ENCODE assay signal across 8 mouse cellular contexts in genomic region chr12:111677421-111677820, GRCm38 (mm10). TPM values are rescaled to one million over a fixed set of nuclear protein-coding genes. Genes with fewer than 3 reads are reported as not detected.
DNase-seq lines count a peak whose midpoint lies in the region; ATAC-seq and TF ChIP-seq lines count a peak whose summit lies in the region.

No protein-coding gene starts in this region.

- no peak for TF ChIP-seq EP300 in heart, adult 2 months (IDR thresholded peaks at IDR 0.05; ENCODE audit: insufficient read depth, low read depth, low read length)

- no peak for DNase-seq in heart, adult 2 months
- DNase-seq in heart, adult 11 months = no peak
- peak; percentile 58 for DNase-seq in G1E (ENCODE audit: low spot score)
- DNase-seq in forebrain, postnatal 0 days = no peak
- DNase-seq in layer of hippocampus, postnatal 25 days (ENCODE audit: extremely low spot score in 1 of 2, low spot score in 1 of 2) = no peak
- no peak for DNase-seq in spleen, postnatal 14 days (ENCODE audit: low spot score in 2 of 2)

- ATAC-seq in G1E (ENCODE audit: extremely low read depth, insufficient number of reproducible peaks, low FRiP score, poor library complexity, severe bottlenecking) = no peak
- peak; percentile 48; the same call in 1 of the 2 replicates for ATAC-seq in forebrain, postnatal 0 days
- ATAC-seq in limb, embryonic 12.5 days (ENCODE audit: insufficient number of reproducible peaks, insufficient read depth, low FRiP score, low TSS enrichment, low read depth) = no peak; the same call in 1 of the 2 replicates

- 5% methylated on average over 5 of the region's 5 CpGs for WGBS in heart, adult 2 months
- WGBS in forebrain, postnatal 0 days = 17% methylated on average over 5 of the region's 5 CpGs
- 27% methylated on average over 5 of the region's 5 CpGs for WGBS in limb, embryonic 12.5 days
- 1% methylated on average over 5 of the region's 5 CpGs for WGBS in olfactory bulb, adult 2 months

- no peaks in the 10 kb centered on the region for H3K79me2 ChIP-seq in heart, adult 2 months (replicated peaks; ENCODE audit: control insufficient read depth, insufficient read depth, low read length)

- peak overlapping the region; percentile 82 for H3K4me3 ChIP-seq in heart, adult 2 months
- H3K4me3 ChIP-seq in G1E (ENCODE audit: low read depth, low read length) = peak overlapping the region; percentile 80
- peak overlapping the region; percentile 63 for H3K4me3 ChIP-seq in forebrain, postnatal 0 days (ENCODE audit: low read depth, low read length)
- H3K4me3 ChIP-seq in limb, embryonic 12.5 days (replicated peaks) = peak overlapping the region; percentile 92
- H3K4me3 ChIP-seq in olfactory bulb, adult 2 months (ENCODE audit: insufficient read depth, low read depth, low read length) = peak overlapping the region; percentile 84

- intact Hi-C loops in heart, adult 2 months (cut with DNase I) = no loop called here

- no peak for TF ChIP-seq CTCF in heart, adult 2 months (IDR thresholded peaks at IDR 0.05)
- TF ChIP-seq CTCF in G1E (IDR thresholded peaks at IDR 0.05; ENCODE audit: low read depth, low read length) = no peak
- no peak for TF ChIP-seq CTCF in forebrain, postnatal 0 days (IDR thresholded peaks at IDR 0.05; ENCODE audit: low read depth)
- TF ChIP-seq CTCF in olfactory bulb, adult 2 months (IDR thresholded peaks at IDR 0.05; ENCODE audit: insufficient read depth, low read depth, low read length) = no peak

- peak overlapping the region; percentile 77 for H3K4me2 ChIP-seq in forebrain, postnatal 0 days (ENCODE audit: low read depth)
- H3K4me2 ChIP-seq in limb, embryonic 12.5 days = peak overlapping the region; percentile 97

- peaks cover 4% of the 10 kb centered on the region; the same call in 1 of the 2 replicates for H3K36me3 ChIP-seq in heart, adult 2 months (ENCODE audit: control insufficient read depth, insufficient read depth, low read length)
- H3K36me3 ChIP-seq in G1E (replicated peaks) = peaks cover 40% of the 10 kb centered on the region
- peaks cover 9% of the 10 kb centered on the region for H3K36me3 ChIP-seq in forebrain, postnatal 0 days (ENCODE audit: insufficient read depth)
- peaks cover 16% of the 10 kb centered on the region; the same call in 1 of the 2 replicates for H3K36me3 ChIP-seq in limb, embryonic 12.5 days

- H3K9me3 ChIP-seq in G1E (replicated peaks) = peaks cover 2% of the 10 kb centered on the region; the same call in 1 of the 2 replicates
- H3K9me3 ChIP-seq in forebrain, postnatal 0 days (ENCODE audit: low read length) = no peaks in the 10 kb centered on the region
- H3K9me3 ChIP-seq in limb, embryonic 12.5 days = no peaks in the 10 kb centered on the region

- no peak for TF ChIP-seq POLR2A in heart, adult 2 months (IDR thresholded peaks at IDR 0.05; ENCODE audit: insufficient read depth, low read depth, low read length)
- no peak for TF ChIP-seq POLR2A in olfactory bulb, adult 2 months (IDR thresholded peaks at IDR 0.05; ENCODE audit: insufficient read depth, low read depth, low read length)

- H3K9ac ChIP-seq in heart, adult 2 months (ENCODE audit: low read depth, low read length) = peak overlapping the region; percentile 44
- peak overlapping the region; percentile 68 for H3K9ac ChIP-seq in forebrain, postnatal 0 days
- peak overlapping the region; percentile 61 for H3K9ac ChIP-seq in limb, embryonic 12.5 days (replicated peaks)

- peak overlapping the region; percentile 93 for H3K27ac ChIP-seq in heart, adult 2 months
- H3K27ac ChIP-seq in forebrain, postnatal 0 days (ENCODE audit: low read depth, low read length) = peak overlapping the region; percentile 88
- H3K27ac ChIP-seq in limb, embryonic 12.5 days = peak overlapping the region; percentile 93
- H3K27ac ChIP-seq in olfactory bulb, adult 2 months (ENCODE audit: insufficient read depth, low read depth, low read length) = peak overlapping the region; percentile 99

- no peaks in the 10 kb centered on the region for H3K27me3 ChIP-seq in heart, adult 2 months (ENCODE audit: control insufficient read depth, insufficient read depth, low read length)
- H3K27me3 ChIP-seq in G1E (ENCODE audit: insufficient read depth, low read length) = peaks cover 25% of the 10 kb centered on the region
- H3K27me3 ChIP-seq in forebrain, postnatal 0 days (ENCODE audit: insufficient read depth, low read length) = no peaks in the 10 kb centered on the region
- peaks cover 35% of the 10 kb centered on the region for H3K27me3 ChIP-seq in limb, embryonic 12.5 days

- H3K4me1 ChIP-seq in heart, adult 2 months (ENCODE audit: control insufficient read depth, insufficient read depth, low read length) = peaks cover 11% of the 10 kb centered on the region
- H3K4me1 ChIP-seq in G1E (ENCODE audit: insufficient read depth, low read depth, low read length) = peaks cover 61% of the 10 kb centered on the region
- peaks cover 18% of the 10 kb centered on the region for H3K4me1 ChIP-seq in forebrain, postnatal 0 days (ENCODE audit: insufficient read depth)
- H3K4me1 ChIP-seq in limb, embryonic 12.5 days (replicated peaks) = peaks cover 24% of the 10 kb centered on the region
- H3K4me1 ChIP-seq in olfactory bulb, adult 2 months (ENCODE audit: control insufficient read depth, insufficient read depth, low read length) = peaks cover 50% of the 10 kb centered on the region

RNA-seq across cellular contexts. Expression of gene Trmt61a, which starts 0.5 kb away (rescaled TPM):
- 1 to 10 TPM; 4.5 to 5.4 TPM for total RNA-seq in heart, adult 2 months (2021)
- 7.6 and 11.8 TPM in 2 replicates for polyA plus RNA-seq in heart, adult 2 months (2012; rRNA removed)
- 11.1 and 13.3 TPM in 2 replicates for total RNA-seq in G1E (2014; fragmentation: Nextera tagmentation)
- total RNA-seq in G1E (2017) = 9.3 and 10.0 TPM in 2 replicates
- 32.5 and 39.8 TPM in 2 replicates for polyA plus RNA-seq in G1E (2012)
- total RNA-seq in forebrain, postnatal 0 days (2014; rRNA removed) = 15.9 and 19.6 TPM in 2 replicates
- polyA plus RNA-seq in forebrain, postnatal 0 days (2015; fragmentation: Nextera tagmentation; extraction: Ambion mirVana) = 8.8 and 10.9 TPM in 2 replicates
- polyA plus RNA-seq in limb, embryonic 12.5 days (2016; fragmentation: Nextera tagmentation; extraction: Ambion mirVana) = 10.4 and 11.4 TPM in 2 replicates
- polyA plus RNA-seq in olfactory bulb, adult 2 months (2012; ENCODE audit: insufficient read depth, insufficient read length, low replicate concordance, missing spikeins) = not detected in 2 replicates
- total RNA-seq in layer of hippocampus, postnatal 25 days (2021) = 10 to 100 TPM; 17.1 to 19.7 TPM

RNA-seq across cellular contexts. Expression of gene Ckb, which starts 5.3 kb away (rescaled TPM):
- total RNA-seq in heart, adult 2 months (2021) = 10 to 100 TPM; 65.3 to 81.4 TPM
- polyA plus RNA-seq in heart, adult 2 months (2012; rRNA removed) = 115 and 120 TPM in 2 replicates
- total RNA-seq in G1E (2014; fragmentation: Nextera tagmentation) = 0.83 TPM in 1 of 2 replicates, not detected in the other
- 0.11 TPM in 1 of 2 replicates, not detected in the other for total RNA-seq in G1E (2017)
- not detected in 2 replicates for polyA plus RNA-seq in G1E (2012)
- 1,430 and 1,456 TPM in 2 replicates for total RNA-seq in forebrain, postnatal 0 days (2014; rRNA removed)
- 1,561 and 1,650 TPM in 2 replicates for polyA plus RNA-seq in forebrain, postnatal 0 days (2015; fragmentation: Nextera tagmentation; extraction: Ambion mirVana)
- polyA plus RNA-seq in limb, embryonic 12.5 days (2016; fragmentation: Nextera tagmentation; extraction: Ambion mirVana) = 102 and 112 TPM in 2 replicates
- polyA plus RNA-seq in olfactory bulb, adult 2 months (2012; ENCODE audit: insufficient read depth, insufficient read length, low replicate concordance, missing spikeins) = 210 and 316 TPM in 2 replicates
- total RNA-seq in layer of hippocampus, postnatal 25 days (2021) = 1,000 to 10,000 TPM; 1,260 to 1,351 TPM

RNA-seq across cellular contexts. Expression of gene Bag5, which starts 35.6 kb away (rescaled TPM):
- 10 to 100 TPM; 18.8 to 22.8 TPM for total RNA-seq in heart, adult 2 months (2021)
- polyA plus RNA-seq in heart, adult 2 months (2012; rRNA removed) = 9.8 and 15.9 TPM in 2 replicates
- total RNA-seq in G1E (2014; fragmentation: Nextera tagmentation) (32.4 and 37.4 TPM in 2 replicates), G1E (2017) (48.5 and 52.8 TPM in 2 replicates)
- polyA plus RNA-seq in G1E (2012) = 18.2 and 20.3 TPM in 2 replicates
- total RNA-seq in forebrain, postnatal 0 days (2014; rRNA removed) = 50.6 and 54.2 TPM in 2 replicates
- 60.7 and 71.2 TPM in 2 replicates for polyA plus RNA-seq in forebrain, postnatal 0 days (2015; fragmentation: Nextera tagmentation; extraction: Ambion mirVana)
- 60.5 and 60.9 TPM in 2 replicates for polyA plus RNA-seq in limb, embryonic 12.5 days (2016; fragmentation: Nextera tagmentation; extraction: Ambion mirVana)
- polyA plus RNA-seq in olfactory bulb, adult 2 months (2012; ENCODE audit: insufficient read depth, insufficient read length, low replicate concordance, missing spikeins) = not detected in 2 replicates
- 10 to 100 TPM; 46.7 to 54.1 TPM for total RNA-seq in layer of hippocampus, postnatal 25 days (2021)

RNA-seq across cellular contexts. Expression of gene Apopt1, which starts 35.6 kb away (rescaled TPM):
- 10 to 100 TPM; 32.0 to 36.3 TPM for total RNA-seq in heart, adult 2 months (2021)
- 31.4 and 31.7 TPM in 2 replicates for polyA plus RNA-seq in heart, adult 2 months (2012; rRNA removed)
- 109 and 121 TPM in 2 replicates for total RNA-seq in G1E (2014; fragmentation: Nextera tagmentation)
- 68.7 and 71.4 TPM in 2 replicates for total RNA-seq in G1E (2017)
- 315 and 317 TPM in 2 replicates for polyA plus RNA-seq in G1E (2012)
- total RNA-seq in forebrain, postnatal 0 days (2014; rRNA removed) = 27.8 and 30.1 TPM in 2 replicates
- polyA plus RNA-seq in forebrain, postnatal 0 days (2015; fragmentation: Nextera tagmentation; extraction: Ambion mirVana) = 52.7 and 59.8 TPM in 2 replicates
- 59.3 and 63.8 TPM in 2 replicates for polyA plus RNA-seq in limb, embryonic 12.5 days (2016; fragmentation: Nextera tagmentation; extraction: Ambion mirVana)
- not detected in 2 replicates for polyA plus RNA-seq in olfactory bulb, adult 2 months (2012; ENCODE audit: insufficient read depth, insufficient read length, low replicate concordance, missing spikeins)
- total RNA-seq in layer of hippocampus, postnatal 25 days (2021) = 10 to 100 TPM; 36.2 to 38.9 TPM

Comparison
In these comparisons a context has a peak if more than half of its experiments do, and no peak if none do; other contexts are left out.
1. RNA of gene Ckb, which starts 5.3 kb away (polyA plus RNA-seq): 1,561 to 1,650 TPM in forebrain, postnatal 0 days, 210 to 316 TPM in olfactory bulb, adult 2 months, 115 to 120 TPM in heart, adult 2 months and 102 to 112 TPM in limb, embryonic 12.5 days; not detected in G1E; every median in the first group is over 100 times any median in the second.
2. Peak in every context shown above with its lines, with median percentiles within 50 percentile points of each other: H3K27ac ChIP-seq, H3K4me3 ChIP-seq and H3K9ac ChIP-seq.